21 mouse cellular contexts compared by ENCODE assay signal in the genomic region with DNA sequence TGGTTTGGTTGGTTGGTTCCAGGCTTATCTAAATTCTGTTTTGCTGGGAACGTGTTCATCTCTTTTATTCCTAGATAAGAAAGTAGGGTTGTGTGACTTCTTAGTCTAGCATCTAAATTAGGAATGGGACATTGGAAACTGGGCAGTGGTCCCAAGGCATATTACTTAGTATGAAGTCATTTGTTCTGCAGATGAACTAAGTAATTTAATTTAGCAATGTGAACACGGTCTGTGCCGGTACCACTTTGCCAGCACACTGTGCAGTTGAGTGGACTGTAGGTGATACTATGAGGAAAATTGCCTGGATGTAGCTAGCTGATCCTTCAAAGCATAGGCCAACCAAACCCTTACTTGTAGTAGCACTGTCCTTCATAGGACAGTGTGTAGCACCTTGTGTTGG. TPM values are rescaled to one million over a fixed set of nuclear protein-coding genes. Genes with fewer than 3 reads are reported as not detected.
DNase-seq lines count a peak whose midpoint lies in the region; ATAC-seq lines count a peak whose summit lies in the region.
"Had no signal": no experiment of that assay in that cellular context is flagged by ENCODE, and none has a peak within 500 bp of the region (broad histone marks: within the 10 kb centered on the region; RNA-seq: fewer than 3 reads in every experiment).

No protein-coding gene starts in this region.

- H3K27ac ChIP-seq in heart, embryonic 11.5 days (ENCODE audit: low read depth, low read length), result no peak overlapping the region
- H3K27ac ChIP-seq in heart, embryonic 16.5 days (ENCODE audit: low read length), result peak overlapping the region; percentile 32; the same call in 1 of the 2 replicates
- H3K27ac ChIP-seq: forebrain, embryonic 10.5 days; forebrain, embryonic 13.5 days; heart, embryonic 15.5 days; hindbrain, embryonic 12.5 days; hindbrain, embryonic 15.5 days had no signal

- ATAC-seq in heart, embryonic 11.5 days (replicated peaks; ENCODE audit: insufficient number of reproducible peaks, low FRiP score, low TSS enrichment), result no peak
- ATAC-seq in heart, embryonic 16.5 days (replicated peaks; ENCODE audit: extremely low read depth, insufficient read depth, low FRiP score), result no peak
- ATAC-seq: forebrain, embryonic 13.5 days; forebrain, embryonic 16.5 days; intestine, postnatal 0 days had no signal

- no peaks in the 10 kb centered on the region for H3K4me1 ChIP-seq in heart, embryonic 11.5 days (ENCODE audit: control insufficient read depth, insufficient read depth, low read length)
- peaks cover 4% of the 10 kb centered on the region for H3K4me1 ChIP-seq in heart, embryonic 16.5 days (ENCODE audit: control insufficient read depth, insufficient read depth, low read length)
- H3K4me1 ChIP-seq: forebrain, embryonic 10.5 days; forebrain, embryonic 13.5 days; heart, embryonic 15.5 days; hindbrain, embryonic 12.5 days; hindbrain, embryonic 15.5 days had no signal

- no peak overlapping the region for H3K4me3 ChIP-seq in heart, embryonic 11.5 days (ENCODE audit: low read depth, low read length)
- H3K4me3 ChIP-seq in heart, embryonic 16.5 days (ENCODE audit: low read length), result no peak overlapping the region
- H3K4me3 ChIP-seq: forebrain, embryonic 10.5 days; forebrain, embryonic 13.5 days; heart, embryonic 15.5 days; hindbrain, embryonic 12.5 days; hindbrain, embryonic 15.5 days had no signal

- H3K9ac ChIP-seq in heart, embryonic 11.5 days (ENCODE audit: low read depth, low read length), result no peak overlapping the region
- H3K9ac ChIP-seq in heart, embryonic 16.5 days (ENCODE audit: low read length), result no peak overlapping the region
- H3K9ac ChIP-seq: forebrain, embryonic 13.5 days; heart, embryonic 15.5 days; hindbrain, embryonic 12.5 days; hindbrain, embryonic 15.5 days had no signal

- WGBS in heart, embryonic 11.5 days (ENCODE audit: insufficient replicate concordance), result 89% methylated on average over 3 of the region's 3 CpGs
- WGBS in heart, embryonic 16.5 days, result 47% methylated on average over 3 of the region's 3 CpGs

- H3K27me3 ChIP-seq in heart, embryonic 11.5 days (ENCODE audit: control insufficient read depth, insufficient read depth, low read length), result no peaks in the 10 kb centered on the region
- no peaks in the 10 kb centered on the region for H3K27me3 ChIP-seq in heart, embryonic 16.5 days (ENCODE audit: control insufficient read depth, insufficient read depth, low read length)
- H3K27me3 ChIP-seq: forebrain, embryonic 13.5 days; heart, embryonic 15.5 days; hindbrain, embryonic 12.5 days; hindbrain, embryonic 15.5 days had no signal

- intact Hi-C loops in gastrocnemius, postnatal 14 days (cut with DNase I; ENCODE audit: low total_unique reads), result no loop called here

- H3K4me2 ChIP-seq in heart, embryonic 11.5 days, result no peak overlapping the region
- H3K4me2 ChIP-seq in heart, embryonic 16.5 days (ENCODE audit: low read depth, low read length), result no peak overlapping the region
- H3K4me2 ChIP-seq: forebrain, embryonic 13.5 days; heart, embryonic 15.5 days; hindbrain, embryonic 12.5 days; hindbrain, embryonic 15.5 days had no signal

- DNase-seq in gastrocnemius, adult 18-20 months (ENCODE audit: low spot score), result peak; percentile 37
- no peak for DNase-seq in gastrocnemius, postnatal 14 days
- peak; percentile 58 to 75 for DNase-seq in heart, adult 18-20 months
- DNase-seq in heart, postnatal 4 days, result peak; percentile 40
- DNase-seq in cerebellum, postnatal 36 days, result no peak
- DNase-seq: adrenal gland, postnatal 10 days; cerebellum, adult 11-12 months; cerebellum, adult 8-10 months; cerebellum, postnatal 10 days; gastrocnemius, postnatal 36 days; kidney, adult 2 months had no signal

- no peaks in the 10 kb centered on the region for H3K9me3 ChIP-seq in heart, embryonic 11.5 days (replicated peaks; ENCODE audit: control insufficient read depth, low read length)
- no peaks in the 10 kb centered on the region for H3K9me3 ChIP-seq in heart, embryonic 16.5 days (replicated peaks; ENCODE audit: control insufficient read depth, low read length)
- H3K9me3 ChIP-seq: forebrain, embryonic 10.5 days; forebrain, embryonic 13.5 days; heart, embryonic 15.5 days; hindbrain, embryonic 12.5 days; hindbrain, embryonic 15.5 days had no signal

- peaks cover 29% of the 10 kb centered on the region for H3K36me3 ChIP-seq in heart, embryonic 11.5 days (ENCODE audit: control insufficient read depth, insufficient read depth, low read length)
- peaks cover 54% of the 10 kb centered on the region for H3K36me3 ChIP-seq in heart, embryonic 16.5 days (ENCODE audit: control insufficient read depth, insufficient read depth)

RNA-seq across cellular contexts. Expression of gene Tmprss5, which starts 4.2 kb away (rescaled TPM):
- under 1 TPM in 1 of 2 experiments, not detected in 1; 0.37 TPM for total RNA-seq in gastrocnemius, adult 18-20 months (2021)
- under 1 TPM in 1 of 2 experiments, not detected in 1; 0.45 TPM for total RNA-seq in gastrocnemius, postnatal 14 days (2021)
- total RNA-seq in heart, adult 18-20 months (2021), result not detected
- polyA plus RNA-seq in heart, embryonic 11.5 days (2014; fragmentation: Nextera tagmentation; extraction: Ambion mirVana), result 0.07 TPM in 1 of 2 replicates, not detected in the other
- polyA plus RNA-seq in heart, embryonic 16.5 days (2015; fragmentation: Nextera tagmentation; extraction: Ambion mirVana), result 0.06 and 0.24 TPM in 2 replicates
- total RNA-seq in heart, postnatal 4 days (2021), result not detected
- total RNA-seq: hematopoietic stem cell, adult 5-6 weeks had no signal

RNA-seq across cellular contexts. Expression of gene Zw10, which starts 21.4 kb away (rescaled TPM):
- 1 to 10 TPM; 6.7 to 8.3 TPM for total RNA-seq in gastrocnemius, adult 18-20 months (2021)
- total RNA-seq in gastrocnemius, postnatal 14 days (2021), result 1 to 10 TPM; 6.0 to 7.1 TPM
- total RNA-seq in heart, adult 18-20 months (2021), result 10 to 100 TPM; 10.2 to 11.6 TPM
- polyA plus RNA-seq in heart, embryonic 11.5 days (2014; fragmentation: Nextera tagmentation; extraction: Ambion mirVana), result 30.4 and 33.1 TPM in 2 replicates
- 23.0 and 28.6 TPM in 2 replicates for polyA plus RNA-seq in heart, embryonic 16.5 days (2015; fragmentation: Nextera tagmentation; extraction: Ambion mirVana)
- 10 to 100 TPM; 13.4 to 15.7 TPM for total RNA-seq in heart, postnatal 4 days (2021)

Comparison
In these comparisons a context has a peak if more than half of its experiments do, and no peak if none do; other contexts are left out.
1. DNase-seq: peak in gastrocnemius, adult 18-20 months (single experiment), heart, adult 18-20 months (2 of 2) and heart, postnatal 4 days (single experiment); none in gastrocnemius, postnatal 14 days (single experiment) and cerebellum, postnatal 36 days (0 of 2).